Mouse (Mus musculus) duodenum, adult 2 months (tissue): ENCODE measurements around the gene Mrln. TPM values are rescaled to one million over a fixed set of nuclear protein-coding genes. Genes with fewer than 3 reads are reported as not detected.

Experiments used
- polyA plus RNA-seq: library from polyadenylated mRNA; depleted of rRNA; stranded (reverse); fragments of >200 nt; gene quantifications from 2 replicates; pipeline ENCODE4 v1.2.3, GENCODE M21; 2012; ENCODE audit warnings: low replicate concordance; rRNA removed

The Mrln gene
- not detected in 2 replicates for polyA plus RNA-seq

DNA sequence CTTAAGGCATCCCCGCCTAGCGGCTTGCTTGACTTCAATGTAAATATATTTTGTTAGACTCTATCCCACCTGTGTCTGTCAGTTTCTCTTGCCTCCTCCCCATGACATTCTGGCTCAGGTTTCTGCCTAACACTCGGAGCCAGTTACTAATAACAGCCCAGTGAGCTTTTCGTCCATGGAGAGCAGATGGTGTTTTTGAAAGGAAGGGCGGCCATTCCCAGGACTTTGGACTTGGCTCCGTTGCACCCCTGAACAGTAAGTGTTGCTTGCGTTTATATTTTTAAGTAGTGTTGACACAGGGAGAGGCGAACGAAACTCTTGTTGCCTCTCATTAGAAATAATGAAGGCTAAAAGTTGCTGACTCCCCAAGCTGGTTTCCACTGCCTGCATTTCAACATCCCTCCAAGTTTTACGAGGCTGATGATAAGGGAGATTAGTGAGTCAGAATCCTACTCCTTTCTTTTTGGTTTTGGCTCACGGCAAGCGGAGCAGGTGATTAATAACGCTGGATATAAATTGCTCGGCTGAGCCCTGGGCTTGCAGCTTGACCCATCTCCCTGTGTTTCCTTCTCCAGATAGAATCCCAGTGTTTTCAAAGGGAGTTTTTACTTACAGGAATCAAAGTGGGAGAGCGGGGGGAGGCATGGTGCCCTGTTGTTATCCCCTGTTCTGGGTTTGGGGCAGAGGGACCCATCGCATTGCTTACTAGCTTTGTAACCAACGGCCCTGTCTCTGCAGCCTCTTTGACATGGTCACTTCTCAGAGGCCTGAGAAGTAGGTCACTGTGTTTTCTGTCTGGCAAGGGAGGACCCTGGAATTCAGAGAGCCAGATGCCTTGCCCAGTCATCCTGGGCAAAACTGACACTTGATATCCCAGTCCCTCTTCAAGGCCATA, at the start of gene Mrln:
Gene Mrln (plus strand): TSS at position 160 of the 895 bp plus-strand sequence.

DNA sequence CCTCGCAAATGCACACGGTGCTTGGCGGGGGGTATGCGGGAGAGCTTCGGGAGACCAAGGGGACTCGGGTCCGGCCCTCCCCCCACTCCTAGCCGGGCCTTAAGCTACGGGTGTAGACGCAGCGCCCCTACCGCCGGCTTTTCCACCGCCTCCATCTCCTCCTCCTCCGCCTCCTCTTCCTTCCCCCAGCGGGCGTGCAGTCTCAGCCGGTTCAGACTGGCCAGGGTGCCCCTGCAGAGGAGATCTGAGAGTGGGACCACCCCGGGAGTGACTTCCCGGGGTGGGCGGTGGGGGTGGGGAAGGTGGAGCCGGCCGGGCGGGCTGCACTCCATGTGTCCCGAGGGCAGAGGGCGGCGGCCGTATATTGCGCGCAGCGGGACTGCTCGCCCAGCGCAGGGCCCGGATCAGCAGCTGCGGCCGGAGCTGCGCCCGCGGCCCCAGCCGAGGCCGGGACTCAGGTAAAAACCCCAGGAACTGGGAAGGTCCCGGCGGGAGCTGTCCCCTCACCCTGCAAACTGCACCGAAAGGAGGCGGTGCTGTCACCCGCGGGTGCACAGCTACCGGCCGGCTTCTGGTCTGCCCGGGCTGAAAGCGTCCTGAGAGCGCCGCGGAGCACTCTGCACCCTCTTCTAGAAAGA, 40.6 kb downstream of the Mrln start, which contains the start of gene Slc16a9:
Gene Slc16a9 (plus strand): TSS at position 180 of the 638 bp plus-strand sequence.

Other genes with a start within 250 kb of the Mrln start
- gene Ccdc6, start 107.5 kb upstream of the Mrln start, polyA plus RNA-seq = 20.8 and 24.6 TPM in 2 replicates
- 0.62 and 11.6 TPM in 2 replicates for gene Slc16a9, start 40.4 kb downstream of the Mrln start, polyA plus RNA-seq
- 0.49 and 1.2 TPM in 2 replicates for gene Fam13c, start 235.8 kb downstream of the Mrln start, polyA plus RNA-seq